Mouse (Mus musculus) gastrocnemius, postnatal 14 days (tissue): ENCODE data around the gene Trap1a. TPM values are rescaled to one million over a fixed set of nuclear protein-coding genes. Genes with fewer than 3 reads are reported as not detected.

Experiments
- total RNA-seq, 2 experiments: library from RNA; stranded (reverse); gene quantifications; 2 replicates each; pipeline ENCODE4 v1.2.3; 2021

The Trap1a gene
- total RNA-seq, 2 experiments from 2014 or later, result not detected

Other genes with a start within 250 kb of the Trap1a start
- not detected for gene Serpina7, start 248.4 kb upstream of the Trap1a start, total RNA-seq
- not detected for gene 4930513O06Rik, start 247.4 kb upstream of the Trap1a start, total RNA-seq
- not detected for gene 4933428M09Rik, start 154.5 kb upstream of the Trap1a start, total RNA-seq
- 1 to 10 TPM; 4.2 to 8.3 TPM for gene Mum1l1, start 123.6 kb upstream of the Trap1a start, total RNA-seq
- under 1 TPM; 0.07 to 0.16 TPM for gene D330045A20Rik, start 146.7 kb downstream of the Trap1a start, total RNA-seq
- 10 to 100 TPM; 13.5 to 14.3 TPM for gene Rnf128, start 229.6 kb downstream of the Trap1a start, total RNA-seq